Mouse (Mus musculus) liver, embryonic 14.5 days (tissue): ENCODE measurements around the gene Tex44. TPM values are rescaled to one million over a fixed set of nuclear protein-coding genes. Genes with fewer than 3 reads are reported as not detected.

ENCODE experiments used
- ATAC-seq: fragments of 200-750 bp; cut with Nextera tagmentation; 2 replicates; pipeline ENCODE4 v1.8.0; 2017; ENCODE audit warnings: moderate number of reproducible peaks, mild to moderate bottlenecking, moderate library complexity; ENCODE audit not compliant: insufficient read depth
- DNase-seq, 3 experiments: peaks; one replicate each; pipeline ENCODE4 v3.0.0-alpha.2; 2012 to 2013; ENCODE audit warnings: low read depth in 3 of 3, low spot score in 3 of 3
- H3K27ac ChIP-seq: fragments of 300-500 bp; sonication (generic); 2 replicates; pipeline ENCODE4 v1.5.1; 2014; ENCODE audit warnings: moderate library complexity, mild to moderate bottlenecking, control low read depth, inconsistent platforms
- H3K27me3 ChIP-seq: fragments of 300-500 bp; sonication (generic); 2 replicates; pipeline ENCODE4 v1.6.1; 2014; ENCODE audit warnings: mild to moderate bottlenecking, low read length, moderate library complexity; ENCODE audit not compliant: control insufficient read depth, insufficient read depth
- H3K36me3 ChIP-seq: fragments of 300-500 bp; sonication (generic); replicated peaks from 2 replicates; pipeline ENCODE4 v1.6.1; 2014; ENCODE audit warnings: low read depth; ENCODE audit not compliant: control insufficient read depth, insufficient read depth
- H3K4me1 ChIP-seq, 2 experiments: fragments of 200-500 bp in 1 of 2; fragments of 300-500 bp in 1 of 2; sonication (generic) in 1 of 2; replicated peaks; 2 replicates each; pipeline ENCODE4 v1.6.1; 2012 to 2014; ENCODE audit warnings: antibody characterized with exemption in 1 of 2, inconsistent platforms in 1 of 2, low read length in 1 of 2; ENCODE audit not compliant: control insufficient read depth in 2 of 2, insufficient read depth in 2 of 2
- H3K4me2 ChIP-seq: fragments of 300-500 bp; sonication (generic); 2 replicates; pipeline ENCODE4 v1.6.1; 2014; ENCODE audit warnings: low read depth, mild to moderate bottlenecking, control low read depth, moderate library complexity
- H3K4me3 ChIP-seq, 2 experiments: fragments of 200-500 bp in 1 of 2; fragments of 300-500 bp in 1 of 2; sonication (generic) in 1 of 2; 2 replicates each; pipeline ENCODE4 v1.5.1; 2012 to 2014; ENCODE audit warnings: low read depth in 2 of 2, low read length in 2 of 2, mild to moderate bottlenecking in 2 of 2, control low read depth in 1 of 2, inconsistent platforms in 1 of 2, moderate library complexity in 1 of 2; ENCODE audit not compliant: insufficient read depth in 1 of 2
- H3K9ac ChIP-seq: fragments of 300-500 bp; sonication (generic); replicated peaks from 2 replicates; pipeline ENCODE4 v1.6.1; 2014; ENCODE audit warnings: mild to moderate bottlenecking, control low read depth, moderate library complexity
- H3K9me3 ChIP-seq: fragments of 300-500 bp; sonication (generic); 2 replicates; pipeline ENCODE4 v1.6.1; 2016; ENCODE audit warnings: low read length, mixed read lengths; ENCODE audit not compliant: control insufficient read depth
- CTCF ChIP-seq: IDR thresholded peaks from 2 replicates; pipeline ENCODE4 v1.5.1; 2016; ENCODE audit warnings: antibody characterized with exemption, low read depth, control low read depth
- EP300 ChIP-seq: IDR thresholded peaks from 2 replicates; pipeline ENCODE4 v1.6.1; 2016; ENCODE audit warnings: antibody characterized with exemption, low read depth
- WGBS: fragments of 180-500 bp; shearing (Covaris S2); extraction: QIAGEN DNeasy Blood & Tissue Kit; methylation state at CpG from one replicate; pipeline ENCODE4 v1.1.7; 2014; ENCODE audit not compliant: insufficient replicate concordance; 5-methylcytosine and 5-hydroxymethylcytosine counted together
- polyA plus RNA-seq, 2 experiments: library from polyadenylated mRNA; depleted of rRNA in 1 of 2; stranded (reverse) in 1 of 2; unstranded in 1 of 2; fragments of >200 nt; fragmentation: Nextera tagmentation in 1 of 2; extraction: Ambion mirVana in 1 of 2; gene quantifications; 2 replicates each; pipeline versions ENCODE4 v1.2.1 to v1.2.3; 2012 to 2014

The Tex44 gene
- polyA plus RNA-seq, 2 experiments: not detected

- DNase-seq (peak; percentile 36 to 41 (median 39)), ATAC-seq (no peak)
- Histone ChIP-seq H3K4me1 (no peaks in the 10 kb centered on the region), H3K36me3 (no peaks in the 10 kb centered on the region), H3K9me3 (no peaks in the 10 kb centered on the region), H3K4me2 (no peak overlapping the region), H3K27me3 (no peaks in the 10 kb centered on the region), H3K27ac (no peak overlapping the region), H3K4me3 (no peak overlapping the region), H3K9ac (no peak overlapping the region)
- TF ChIP-seq EP300 (no peak), CTCF (peak; percentile 93)
- WGBS: 2% methylated on average over 11 of the region's 11 CpGs
These were observed 36.9 kb upstream of the Tex44 start for GRCm38 (mm10) chr1:86389230-86389629.

GRCm38 (mm10) chr1:86391425-86391824 is 34.7 kb upstream of the Tex44 start:
- Histone ChIP-seq H3K4me1 (no peaks in the 10 kb centered on the region), H3K9me3 (no peaks in the 10 kb centered on the region), H3K9ac (no peak overlapping the region), H3K4me2 (no peak overlapping the region), H3K36me3 (no peaks in the 10 kb centered on the region), H3K27me3 (no peaks in the 10 kb centered on the region), H3K27ac (no peak overlapping the region), H3K4me3 (no peak overlapping the region)
- ATAC-seq: no peak
- WGBS: 42% methylated on average over 2 of the region's 2 CpGs
- DNase-seq: no peak
- TF ChIP-seq CTCF (no peak), EP300 (no peak)

- ATAC-seq (no peak), DNase-seq (no peak)
- no peaks in the 10 kb centered on the region for H3K9me3 ChIP-seq
- 38% methylated on average over 3 of the region's 3 CpGs for WGBS
- no peaks in the 10 kb centered on the region for H3K36me3 ChIP-seq
- H3K9ac ChIP-seq: no peak overlapping the region
- no peaks in the 10 kb centered on the region; a peak in 1 of 4 replicates for H3K4me1 ChIP-seq
- no peak overlapping the region for H3K27ac ChIP-seq
- H3K27me3 ChIP-seq: no peaks in the 10 kb centered on the region
- H3K4me2 ChIP-seq: no peak overlapping the region
- no peak overlapping the region for H3K4me3 ChIP-seq
- TF ChIP-seq EP300: no peak
- no peak for TF ChIP-seq CTCF
These were observed 32.9 kb upstream of the Tex44 start for GRCm38 (mm10) chr1:86393219-86393618.

GRCm38 (mm10) chr1:86394246-86394645 is 31.9 kb upstream of the Tex44 start:
- Histone ChIP-seq H3K27me3 (no peaks in the 10 kb centered on the region), H3K9ac (no peak overlapping the region), H3K4me1 (peaks cover 0 to 4% of the 10 kb centered on the region in 2 experiments; a peak in 1 of 4 replicates), H3K36me3 (no peaks in the 10 kb centered on the region), H3K4me2 (no peak overlapping the region), H3K4me3 (no peak overlapping the region), H3K27ac (no peak overlapping the region), H3K9me3 (no peaks in the 10 kb centered on the region)
- no peak for DNase-seq
- TF ChIP-seq CTCF (no peak), EP300 (no peak)
- ATAC-seq: no peak
- WGBS: 56% methylated on average over 3 of the region's 3 CpGs

- TF ChIP-seq EP300 (no peak), CTCF (peak; percentile 54)
- WGBS: 59% methylated on average over 7 of the region's 7 CpGs
- ATAC-seq: no peak
These were observed 30.2 kb upstream of the Tex44 start for GRCm38 (mm10) chr1:86395897-86396296.

More at GRCm38 (mm10) chr1:86395897-86396296, 30.2 kb upstream of the Tex44 start:
- Histone ChIP-seq H3K4me2 (no peak overlapping the region), H3K27ac (no peak overlapping the region), H3K4me1 (peaks cover 0 to 4% of the 10 kb centered on the region in 2 experiments; a peak in 1 of 4 replicates), H3K27me3 (no peaks in the 10 kb centered on the region), H3K9ac (no peak overlapping the region), H3K9me3 (no peaks in the 10 kb centered on the region), H3K36me3 (no peaks in the 10 kb centered on the region), H3K4me3 (no peak overlapping the region)
- DNase-seq: no peak
